Mouse (Mus musculus): ENCODE results near the gene Ces1b. TPM values are rescaled to one million over a fixed set of nuclear protein-coding genes. Genes with fewer than 3 reads are reported as not detected.

Ces1b gene
- polyA plus RNA-seq (2012; fragmentation: generic; extraction: Trizol): not detected

DNA sequence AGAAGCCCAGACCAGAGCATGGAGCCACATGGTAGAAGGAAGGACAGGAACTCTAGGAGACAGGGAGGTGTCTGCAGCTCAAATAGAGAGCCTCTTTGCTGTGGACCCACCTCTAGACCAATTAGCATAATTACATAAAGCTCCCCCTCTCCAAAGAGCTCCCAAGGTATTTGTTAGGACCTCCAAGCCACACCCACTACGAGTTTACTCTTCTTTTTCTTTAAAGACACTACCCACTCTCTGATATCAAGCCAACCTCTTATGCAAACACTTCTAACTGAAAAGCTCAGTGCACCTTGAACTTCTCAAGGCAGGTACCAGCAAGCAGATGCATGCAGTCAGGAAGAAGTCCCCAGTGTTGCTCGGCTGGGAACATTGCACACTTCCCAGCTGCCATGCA is at the start of gene Ces1b:
Ces1b (minus strand) TSS at position 131 of the 400 bp plus-strand sequence.

GRCm38 (mm10) chr8:93048092-93048491 is 31.7 kb downstream of the Ces1b start, which contains the start of gene Ces1a:
TSS of gene Ces1a (minus strand) at chr8:93048192.

Other genes with a start within 250 kb of the Ces1b start
- gene Lpcat2, start 224.7 kb downstream of the Ces1b start, polyA plus RNA-seq (2012; fragmentation: generic; extraction: Trizol): 1 to 10 TPM in 1 of 2 experiments, under 1 TPM in 1; 0.04 to 3.5 TPM
- under 1 TPM in 1 of 2 experiments, not detected in 1; 0.72 TPM for gene Capns2, start 178.6 kb downstream of the Ces1b start, polyA plus RNA-seq (2012; fragmentation: generic; extraction: Trizol)
- under 1 TPM in 1 of 2 experiments, not detected in 1; 0.09 TPM for gene Slc6a2, start 119.9 kb downstream of the Ces1b start, polyA plus RNA-seq (2012; fragmentation: generic; extraction: Trizol)
- gene Ces1a, start 31.8 kb downstream of the Ces1b start, polyA plus RNA-seq (2012; fragmentation: generic; extraction: Trizol): 1 to 10 TPM in 1 of 2 experiments, not detected in 1; 1.4 TPM
- not detected for gene Ces1c, start 51.3 kb upstream of the Ces1b start, polyA plus RNA-seq (2012; fragmentation: generic; extraction: Trizol)
- 1 to 10 TPM in 1 of 2 experiments, not detected in 1; 1.1 TPM for gene Ces1d, start 117.8 kb upstream of the Ces1b start, polyA plus RNA-seq (2012; fragmentation: generic; extraction: Trizol)
- not detected for gene Ces1e, start 149.6 kb upstream of the Ces1b start, polyA plus RNA-seq (2012; fragmentation: generic; extraction: Trizol)
- gene Ces1f, start 199.7 kb upstream of the Ces1b start, polyA plus RNA-seq (2012; fragmentation: generic; extraction: Trizol): under 1 TPM; 0.04 to 0.17 TPM

Measured in C3H10T1/2 (cell line).